In genomic region chr13:82355296-82355695, GRCm38 (mm10) we compare ENCODE assay signal across 17 mouse cellular contexts.
"Had no signal": no experiment of that assay in that cellular context is flagged by ENCODE, and none has a peak within 500 bp of the region (broad histone marks: within the 10 kb centered on the region; RNA-seq: fewer than 3 reads in every experiment).

No protein-coding gene starts in this region.

- H3K4me2 ChIP-seq: limb, embryonic 12.5 days; liver, embryonic 13.5 days; neural tube, embryonic 15.5 days had no signal

- H3K9me3 ChIP-seq: limb, embryonic 12.5 days; liver, embryonic 13.5 days; midbrain, embryonic 10.5 days; neural tube, embryonic 15.5 days had no signal

- H3K27ac ChIP-seq: kidney, postnatal 0 days; limb, embryonic 12.5 days; liver, embryonic 13.5 days; midbrain, embryonic 10.5 days; neural tube, embryonic 15.5 days had no signal

- H3K4me3 ChIP-seq: limb, embryonic 12.5 days; liver, embryonic 13.5 days; midbrain, embryonic 10.5 days; myocyte; neural tube, embryonic 15.5 days had no signal

- H3K4me1 ChIP-seq: limb, embryonic 12.5 days; liver, embryonic 13.5 days; midbrain, embryonic 10.5 days; neural tube, embryonic 15.5 days had no signal

- DNase-seq: kidney, postnatal 36 days; layer of hippocampus, adult 9-11 months; layer of hippocampus, postnatal 36 days; liver; liver, embryonic 13.5 days; lung, adult 2 months; lung, postnatal 10 days; lung, postnatal 4 days; midbrain, embryonic 14.5 days; right cerebral cortex, adult 18-20 months; right cerebral cortex, postnatal 25 days; thymus, postnatal 14 days had no signal

- H3K27me3 ChIP-seq: limb, embryonic 12.5 days; liver, embryonic 13.5 days; neural tube, embryonic 15.5 days had no signal

- H3K36me3 ChIP-seq: limb, embryonic 12.5 days; liver, embryonic 13.5 days; midbrain, embryonic 10.5 days; neural tube, embryonic 15.5 days had no signal

- H3K9ac ChIP-seq: limb, embryonic 12.5 days; liver, embryonic 13.5 days; neural tube, embryonic 15.5 days had no signal
